In the genomic region with DNA sequence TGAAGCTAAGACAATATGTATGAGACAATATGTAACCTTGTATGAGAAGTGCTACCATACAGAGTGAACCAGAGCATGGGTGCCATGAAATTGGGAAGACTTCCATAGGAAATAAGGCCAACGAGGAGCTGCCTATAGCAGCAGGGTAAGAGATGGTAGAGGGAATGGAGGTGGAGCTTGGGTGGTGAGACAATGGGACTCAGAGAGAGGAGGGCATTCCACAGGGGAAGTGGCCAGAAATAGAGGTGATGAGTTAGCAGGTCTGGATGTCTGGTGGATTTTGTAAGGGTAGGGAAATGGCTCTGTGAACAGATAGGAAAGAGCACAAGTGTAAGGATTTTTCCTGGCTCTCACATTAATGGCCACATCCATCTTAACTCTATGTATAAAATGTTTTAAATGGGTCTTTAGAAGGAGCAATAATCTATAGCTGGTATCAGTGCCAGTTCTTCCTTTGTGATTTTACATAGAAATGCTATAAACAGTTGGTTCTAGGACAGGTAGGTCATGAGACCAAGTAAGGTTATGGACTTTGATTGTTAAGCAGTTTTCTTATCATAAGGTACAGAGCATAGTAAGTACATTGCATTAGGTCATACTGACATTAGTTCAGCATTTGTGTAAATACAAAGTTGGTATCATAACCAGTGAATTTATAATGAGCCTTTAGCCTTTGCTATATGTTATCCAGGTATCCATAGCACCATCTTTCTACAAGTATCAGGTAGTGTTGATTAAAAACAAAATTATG, we compare ENCODE assay signal across 15 mouse cellular contexts. TPM values are rescaled to one million over a fixed set of nuclear protein-coding genes. Genes with fewer than 3 reads are reported as not detected.
DNase-seq lines count a peak whose midpoint lies in the region; ATAC-seq and TF ChIP-seq lines count a peak whose summit lies in the region.
"Had no signal": no experiment of that assay in that cellular context is flagged by ENCODE, and none has a peak within 500 bp of the region (broad histone marks: within the 10 kb centered on the region; RNA-seq: fewer than 3 reads in every experiment).

No protein-coding gene starts in this region.

- no peak for TF ChIP-seq POLR2A in kidney, adult 2 months (IDR thresholded peaks at IDR 0.05; ENCODE audit: low read depth, low read length)

- no peak overlapping the region for H3K9ac ChIP-seq in heart, embryonic 13.5 days
- H3K9ac ChIP-seq in intestine, postnatal 0 days (ENCODE audit: low read depth, low read length), result no peak overlapping the region
- H3K9ac ChIP-seq in stomach, postnatal 0 days (ENCODE audit: low read length), result no peak overlapping the region
- H3K9ac ChIP-seq: embryonic facial prominence, embryonic 15.5 days; forebrain, embryonic 13.5 days; midbrain, embryonic 15.5 days had no signal

- DNase-seq in kidney, adult 2 months, result no peak
- no peak for DNase-seq in kidney, postnatal 10 days
- no peak for DNase-seq in stomach, postnatal 0 days (ENCODE audit: low spot score)
- DNase-seq in cerebellum, adult 18-20 months, result no peak
- DNase-seq in right cerebral cortex, adult 2 months (ENCODE audit: low spot score in 2 of 2), result no peak
- DNase-seq: cerebellum, adult 8-10 months; kidney, adult 9 months; right cerebral cortex, postnatal 14 days had no signal

- no peak for TF ChIP-seq CTCF in kidney, adult 2 months (conservative IDR thresholded peaks at IDR 0.05; ENCODE audit: insufficient read depth, insufficient read length, low read depth, low read length)
- TF ChIP-seq CTCF in intestine, postnatal 0 days (IDR thresholded peaks at IDR 0.05; ENCODE audit: low read depth), result no peak
- TF ChIP-seq CTCF in stomach, postnatal 0 days (IDR thresholded peaks at IDR 0.05; ENCODE audit: low read depth), result no peak

- H3K4me3 ChIP-seq in kidney, adult 2 months (ENCODE audit: insufficient read depth, low read depth, low read length), result no peak overlapping the region
- no peak overlapping the region for H3K4me3 ChIP-seq in heart, embryonic 13.5 days
- H3K4me3 ChIP-seq in intestine, postnatal 0 days (ENCODE audit: low read depth, low read length), result no peak overlapping the region
- H3K4me3 ChIP-seq in stomach, postnatal 0 days (ENCODE audit: low read depth, low read length), result no peak overlapping the region
- H3K4me3 ChIP-seq: embryonic facial prominence, embryonic 15.5 days; forebrain, embryonic 13.5 days; left cerebral cortex, adult 2 months; midbrain, embryonic 15.5 days had no signal

- peaks cover 28% of the 10 kb centered on the region for H3K4me1 ChIP-seq in kidney, adult 2 months (ENCODE audit: control insufficient read depth, insufficient read depth, low read length)
- peaks cover 70% of the 10 kb centered on the region for H3K4me1 ChIP-seq in heart, embryonic 13.5 days
- 0 out of 2 replicates have a peak, but pooled peaks cover 10% of the 10 kb centered on the region for H3K4me1 ChIP-seq in intestine, postnatal 0 days (replicated peaks; ENCODE audit: control insufficient read depth, insufficient read depth, low read length)
- no peaks in the 10 kb centered on the region for H3K4me1 ChIP-seq in stomach, postnatal 0 days (replicated peaks; ENCODE audit: control insufficient read depth, insufficient read depth)
- H3K4me1 ChIP-seq: embryonic facial prominence, embryonic 15.5 days; forebrain, embryonic 13.5 days had no signal

- peak overlapping the region; percentile 55; the same call in 1 of the 2 replicates for H3K27ac ChIP-seq in kidney, adult 2 months (ENCODE audit: insufficient read depth, low read depth, low read length)
- H3K27ac ChIP-seq in heart, embryonic 13.5 days (replicated peaks), result peak overlapping the region; percentile 95
- H3K27ac ChIP-seq in intestine, postnatal 0 days (ENCODE audit: low read depth, low read length), result peak overlapping the region; percentile 60
- no peak overlapping the region for H3K27ac ChIP-seq in stomach, postnatal 0 days (replicated peaks)
- H3K27ac ChIP-seq: embryonic facial prominence, embryonic 15.5 days; forebrain, embryonic 13.5 days; midbrain, embryonic 15.5 days had no signal

- TF ChIP-seq EP300 in stomach, postnatal 0 days (optimal IDR thresholded peaks at IDR 0.05), result no peak

- no peaks in the 10 kb centered on the region for H3K9me3 ChIP-seq in heart, embryonic 13.5 days
- no peaks in the 10 kb centered on the region for H3K9me3 ChIP-seq in intestine, postnatal 0 days (ENCODE audit: control insufficient read depth)
- no peaks in the 10 kb centered on the region for H3K9me3 ChIP-seq in stomach, postnatal 0 days (ENCODE audit: control insufficient read depth, low read length)
- H3K9me3 ChIP-seq: embryonic facial prominence, embryonic 15.5 days; forebrain, embryonic 13.5 days; midbrain, embryonic 15.5 days had no signal

- peak overlapping the region; percentile 58; the same call in 1 of the 2 replicates for H3K4me2 ChIP-seq in heart, embryonic 13.5 days
- H3K4me2 ChIP-seq in intestine, postnatal 0 days (replicated peaks; ENCODE audit: low read depth), result no peak overlapping the region
- H3K4me2 ChIP-seq in stomach, postnatal 0 days (replicated peaks; ENCODE audit: low read depth), result no peak overlapping the region
- H3K4me2 ChIP-seq: embryonic facial prominence, embryonic 15.5 days; forebrain, embryonic 13.5 days; midbrain, embryonic 15.5 days had no signal

- no peaks in the 10 kb centered on the region for H3K27me3 ChIP-seq in kidney, adult 2 months (replicated peaks; ENCODE audit: control insufficient read depth, insufficient read depth, low read length)
- no peaks in the 10 kb centered on the region for H3K27me3 ChIP-seq in heart, embryonic 13.5 days (replicated peaks)
- no peaks in the 10 kb centered on the region for H3K27me3 ChIP-seq in intestine, postnatal 0 days (replicated peaks; ENCODE audit: control insufficient read depth, insufficient read depth, low read length)
- H3K27me3 ChIP-seq in stomach, postnatal 0 days (ENCODE audit: control insufficient read depth, insufficient read depth, low read length), result no peaks in the 10 kb centered on the region
- H3K27me3 ChIP-seq: embryonic facial prominence, embryonic 15.5 days; forebrain, embryonic 13.5 days; midbrain, embryonic 15.5 days had no signal

- WGBS in kidney, adult 2 months, result 60% methylated on average over 1 of the region's 1 CpGs
- 34% methylated on average over 1 of the region's 1 CpGs for WGBS in heart, embryonic 13.5 days
- 67% methylated on average over 1 of the region's 1 CpGs for WGBS in intestine, postnatal 0 days
- WGBS in stomach, postnatal 0 days, result 57% methylated on average over 1 of the region's 1 CpGs

- H3K36me3 ChIP-seq in kidney, adult 2 months (ENCODE audit: control insufficient read depth, insufficient read depth, low read length), result peaks cover 5% of the 10 kb centered on the region
- H3K36me3 ChIP-seq in heart, embryonic 13.5 days, result 0 out of 2 replicates have a peak, but pooled peaks cover 4% of the 10 kb centered on the region
- H3K36me3 ChIP-seq in intestine, postnatal 0 days (ENCODE audit: control insufficient read depth, insufficient read depth), result no peaks in the 10 kb centered on the region
- H3K36me3 ChIP-seq in stomach, postnatal 0 days (ENCODE audit: control insufficient read depth, insufficient read depth, low read length), result no peaks in the 10 kb centered on the region
- H3K36me3 ChIP-seq: embryonic facial prominence, embryonic 15.5 days; midbrain, embryonic 15.5 days had no signal

- no peak for ATAC-seq in heart, embryonic 13.5 days (ENCODE audit: extremely low read depth, insufficient number of reproducible peaks, low FRiP score, low TSS enrichment)
- peak; percentile 76 for ATAC-seq in intestine, postnatal 0 days
- ATAC-seq in stomach, postnatal 0 days (ENCODE audit: low FRiP score, low TSS enrichment), result peak; percentile 54; the same call in 1 of the 2 replicates
- ATAC-seq: forebrain, embryonic 13.5 days; hindbrain, embryonic 16.5 days; midbrain, embryonic 15.5 days had no signal

RNA-seq across cellular contexts. Expression of gene Cpeb4, which starts 30.4 kb away (rescaled TPM):
- 27.2 and 30.0 TPM in 2 replicates for polyA plus RNA-seq in kidney, adult 2 months (2012; rRNA removed)
- 6.2 and 6.7 TPM in 2 replicates for polyA plus RNA-seq in heart, embryonic 13.5 days (2015; fragmentation: Nextera tagmentation; extraction: Ambion mirVana)
- 11.3 and 12.8 TPM in 2 replicates for polyA plus RNA-seq in intestine, postnatal 0 days (2015; fragmentation: Nextera tagmentation; extraction: Ambion mirVana)
- 5.7 and 6.1 TPM in 2 replicates for polyA plus RNA-seq in stomach, postnatal 0 days (2015; fragmentation: Nextera tagmentation; extraction: Ambion mirVana)
